Comparison of ENCODE assay signal across 8 mouse cellular contexts in the genomic region with DNA sequence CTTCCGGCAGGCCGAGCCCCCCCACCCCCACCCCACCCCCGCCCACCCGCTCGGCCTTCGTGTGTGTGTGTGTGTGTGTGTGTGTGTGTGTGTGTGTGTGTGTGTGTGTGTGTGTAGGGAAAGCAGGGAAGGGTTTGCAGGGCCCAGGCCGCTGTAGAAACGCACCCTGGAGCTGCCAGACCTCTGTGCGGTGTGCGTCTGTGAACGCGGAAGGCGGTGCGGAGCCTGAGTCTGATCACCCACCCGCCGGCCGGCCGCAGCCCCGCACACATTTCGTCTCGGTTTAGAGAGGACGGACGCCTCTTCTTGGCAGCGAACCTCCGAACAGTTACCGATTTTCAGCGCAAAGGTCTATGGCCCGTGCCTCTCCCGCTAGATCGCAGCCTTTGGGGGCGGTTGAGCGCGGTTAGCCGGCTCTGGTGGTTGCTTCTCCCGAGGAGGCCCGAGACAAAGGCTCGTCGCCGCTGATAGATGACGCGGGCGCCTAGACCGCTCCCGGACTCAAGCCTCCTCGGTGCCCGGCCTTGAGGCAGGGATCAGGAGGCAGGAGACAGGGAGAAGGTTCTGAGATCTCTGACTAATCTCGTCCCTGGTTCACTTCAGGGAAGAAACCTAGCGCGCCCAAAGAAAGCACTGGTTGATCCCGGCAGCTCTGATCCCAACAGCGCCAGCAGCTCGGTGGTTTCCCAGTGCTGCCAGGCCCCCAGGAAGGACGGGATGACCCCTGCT. TPM values are rescaled to one million over a fixed set of nuclear protein-coding genes. Genes with fewer than 3 reads are reported as not detected.
DNase-seq lines count a peak whose midpoint lies in the region; ATAC-seq and TF ChIP-seq lines count a peak whose summit lies in the region.
"Had no signal": no experiment of that assay in that cellular context is flagged by ENCODE, and none has a peak within 500 bp of the region (broad histone marks: within the 10 kb centered on the region; RNA-seq: fewer than 3 reads in every experiment).

No protein-coding gene starts in this region.

- H3K9me3 ChIP-seq in lung, embryonic 14.5 days (ENCODE audit: low read depth, low read length), result no peaks in the 10 kb centered on the region
- H3K9me3 ChIP-seq in embryonic facial prominence, embryonic 14.5 days (ENCODE audit: control insufficient read depth, low read length), result no peaks in the 10 kb centered on the region
- H3K9me3 ChIP-seq in hindbrain, embryonic 12.5 days (replicated peaks), result no peaks in the 10 kb centered on the region
- H3K9me3 ChIP-seq in neural tube, embryonic 13.5 days, result no peaks in the 10 kb centered on the region

- peak; percentile 48 for TF ChIP-seq CTCF in lung, embryonic 14.5 days (IDR thresholded peaks at IDR 0.05; ENCODE audit: low read depth)

- H3K4me3 ChIP-seq in lung, embryonic 14.5 days (ENCODE audit: low read depth, low read length), result 0 out of 2 replicates have a peak overlapping the region, but pooled peaks have one; percentile 9
- H3K4me3 ChIP-seq in embryonic facial prominence, embryonic 14.5 days (ENCODE audit: low read depth, low read length), result no peak overlapping the region
- 0 out of 2 replicates have a peak overlapping the region, but pooled peaks have one; percentile 3 for H3K4me3 ChIP-seq in hindbrain, embryonic 12.5 days
- H3K4me3 ChIP-seq in neural tube, embryonic 13.5 days, result peak overlapping the region; percentile 33

- DNase-seq in lung, embryonic 14.5 days, result no peak
- DNase-seq in lung, adult 18-20 months, result no peak
- no peak for DNase-seq in embryonic facial prominence, embryonic 14.5 days (ENCODE audit: low spot score)
- no peak for DNase-seq in spleen, postnatal 10 days (ENCODE audit: low spot score in 2 of 2)
- no peak for DNase-seq in cerebellum, postnatal 36 days

- H3K4me1 ChIP-seq in lung, embryonic 14.5 days (ENCODE audit: insufficient read depth), result no peaks in the 10 kb centered on the region
- H3K4me1 ChIP-seq in embryonic facial prominence, embryonic 14.5 days (ENCODE audit: control insufficient read depth, insufficient read depth, low read length), result no peaks in the 10 kb centered on the region
- H3K4me1 ChIP-seq in hindbrain, embryonic 12.5 days, result peaks cover 6% of the 10 kb centered on the region; the same call in 1 of the 2 replicates
- H3K4me1 ChIP-seq in neural tube, embryonic 13.5 days (replicated peaks), result peaks cover 16% of the 10 kb centered on the region

- peak overlapping the region; percentile 39; the same call in 1 of the 2 replicates for H3K4me2 ChIP-seq in lung, embryonic 14.5 days
- peak overlapping the region; percentile 26; the same call in 1 of the 2 replicates for H3K4me2 ChIP-seq in embryonic facial prominence, embryonic 14.5 days (ENCODE audit: low read depth, low read length)
- H3K4me2 ChIP-seq in hindbrain, embryonic 12.5 days (replicated peaks), result peak overlapping the region; percentile 19; the same call in 1 of the 2 replicates
- peak overlapping the region; percentile 49 for H3K4me2 ChIP-seq in neural tube, embryonic 13.5 days

- peaks cover 100% of the 10 kb centered on the region for H3K27me3 ChIP-seq in lung, embryonic 14.5 days (ENCODE audit: insufficient read depth, low read length)
- H3K27me3 ChIP-seq in embryonic facial prominence, embryonic 14.5 days (replicated peaks; ENCODE audit: control insufficient read depth, insufficient read depth, low read length), result peaks cover 100% of the 10 kb centered on the region
- peaks cover 100% of the 10 kb centered on the region for H3K27me3 ChIP-seq in hindbrain, embryonic 12.5 days
- peaks cover 98% of the 10 kb centered on the region for H3K27me3 ChIP-seq in neural tube, embryonic 13.5 days

- WGBS in lung, embryonic 14.5 days, result 0% methylated on average over 53 of the region's 53 CpGs
- under 1% methylated on average over 40 of the region's 53 CpGs for WGBS in embryonic facial prominence, embryonic 14.5 days
- WGBS in hindbrain, embryonic 12.5 days, result under 1% methylated on average over 53 of the region's 53 CpGs
- under 1% methylated on average over 49 of the region's 53 CpGs for WGBS in neural tube, embryonic 13.5 days

- H3K9ac ChIP-seq in lung, embryonic 14.5 days, result no peak overlapping the region; the same call in 1 of the 2 replicates
- H3K9ac ChIP-seq in embryonic facial prominence, embryonic 14.5 days (ENCODE audit: low read depth, low read length), result no peak overlapping the region
- H3K9ac ChIP-seq in hindbrain, embryonic 12.5 days, result no peak overlapping the region
- peak overlapping the region; percentile 67 for H3K9ac ChIP-seq in neural tube, embryonic 13.5 days

- no peak for ATAC-seq in lung, embryonic 14.5 days (ENCODE audit: insufficient read depth)
- no peak for ATAC-seq in embryonic facial prominence, embryonic 14.5 days (ENCODE audit: low read depth)
- ATAC-seq in hindbrain, embryonic 12.5 days (ENCODE audit: low FRiP score), result no peak
- peak; percentile 41; the same call in 1 of the 2 replicates for ATAC-seq in neural tube, embryonic 13.5 days (ENCODE audit: low read depth)

- H3K36me3 ChIP-seq in lung, embryonic 14.5 days (ENCODE audit: insufficient read depth), result no peaks in the 10 kb centered on the region
- no peaks in the 10 kb centered on the region for H3K36me3 ChIP-seq in embryonic facial prominence, embryonic 14.5 days (ENCODE audit: control insufficient read depth, insufficient read depth, low read length)
- no peaks in the 10 kb centered on the region for H3K36me3 ChIP-seq in hindbrain, embryonic 12.5 days
- no peaks in the 10 kb centered on the region for H3K36me3 ChIP-seq in neural tube, embryonic 13.5 days

- no peak overlapping the region for H3K27ac ChIP-seq in lung, embryonic 14.5 days (ENCODE audit: low read depth)
- no peak overlapping the region for H3K27ac ChIP-seq in embryonic facial prominence, embryonic 14.5 days (replicated peaks; ENCODE audit: low read depth, low read length)
- H3K27ac ChIP-seq in hindbrain, embryonic 12.5 days, result no peak overlapping the region
- H3K27ac ChIP-seq in neural tube, embryonic 13.5 days (replicated peaks), result peak overlapping the region; percentile 79

RNA-seq across cellular contexts. Expression of gene Hoxc12, which starts 6.3 kb away (rescaled TPM):
- polyA plus RNA-seq in lung, embryonic 14.5 days (2014; fragmentation: Nextera tagmentation; extraction: Ambion mirVana), result not detected in 2 replicates
- polyA plus RNA-seq in embryonic facial prominence, embryonic 14.5 days (2014; fragmentation: Nextera tagmentation; extraction: Ambion mirVana), result not detected in 2 replicates
- not detected in 2 replicates for polyA plus RNA-seq in hindbrain, embryonic 12.5 days (2016; fragmentation: Nextera tagmentation; extraction: Ambion mirVana)
- 7.8 and 12.0 TPM in 2 replicates for polyA plus RNA-seq in neural tube, embryonic 13.5 days (2015; fragmentation: Nextera tagmentation; extraction: Ambion mirVana)
- polyA plus RNA-seq: liver, adult 2 months had no signal

RNA-seq across cellular contexts. Expression of gene Hoxc11, which starts 11.3 kb away (rescaled TPM):
- polyA plus RNA-seq in lung, embryonic 14.5 days (2014; fragmentation: Nextera tagmentation; extraction: Ambion mirVana), result not detected in 2 replicates
- not detected in 2 replicates for polyA plus RNA-seq in embryonic facial prominence, embryonic 14.5 days (2014; fragmentation: Nextera tagmentation; extraction: Ambion mirVana)
- polyA plus RNA-seq in hindbrain, embryonic 12.5 days (2016; fragmentation: Nextera tagmentation; extraction: Ambion mirVana), result not detected in 2 replicates
- polyA plus RNA-seq in neural tube, embryonic 13.5 days (2015; fragmentation: Nextera tagmentation; extraction: Ambion mirVana), result 2.6 and 3.8 TPM in 2 replicates
- polyA plus RNA-seq: liver, adult 2 months had no signal

RNA-seq across cellular contexts. Expression of gene Hoxc13, which starts 22.0 kb away (rescaled TPM):
- polyA plus RNA-seq in lung, embryonic 14.5 days (2014; fragmentation: Nextera tagmentation; extraction: Ambion mirVana), result not detected in 2 replicates
- 0.89 and 1.1 TPM in 2 replicates for polyA plus RNA-seq in embryonic facial prominence, embryonic 14.5 days (2014; fragmentation: Nextera tagmentation; extraction: Ambion mirVana)
- polyA plus RNA-seq in hindbrain, embryonic 12.5 days (2016; fragmentation: Nextera tagmentation; extraction: Ambion mirVana), result 0.09 and 0.17 TPM in 2 replicates
- polyA plus RNA-seq in neural tube, embryonic 13.5 days (2015; fragmentation: Nextera tagmentation; extraction: Ambion mirVana), result 4.9 and 8.4 TPM in 2 replicates
- polyA plus RNA-seq: liver, adult 2 months had no signal

RNA-seq across cellular contexts. Expression of gene Hoxc10, which starts 23.7 kb away (rescaled TPM):
- polyA plus RNA-seq in lung, embryonic 14.5 days (2014; fragmentation: Nextera tagmentation; extraction: Ambion mirVana), result not detected in 2 replicates
- not detected in 2 replicates for polyA plus RNA-seq in embryonic facial prominence, embryonic 14.5 days (2014; fragmentation: Nextera tagmentation; extraction: Ambion mirVana)
- not detected in 2 replicates for polyA plus RNA-seq in hindbrain, embryonic 12.5 days (2016; fragmentation: Nextera tagmentation; extraction: Ambion mirVana)
- polyA plus RNA-seq in neural tube, embryonic 13.5 days (2015; fragmentation: Nextera tagmentation; extraction: Ambion mirVana), result 58.5 and 92.4 TPM in 2 replicates
- polyA plus RNA-seq: liver, adult 2 months had no signal

RNA-seq across cellular contexts. Expression of gene Hoxc5, which starts 24.3 kb away (rescaled TPM):
- 0.62 and 0.74 TPM in 2 replicates for polyA plus RNA-seq in lung, embryonic 14.5 days (2014; fragmentation: Nextera tagmentation; extraction: Ambion mirVana)
- polyA plus RNA-seq in embryonic facial prominence, embryonic 14.5 days (2014; fragmentation: Nextera tagmentation; extraction: Ambion mirVana), result 0.96 and 2.8 TPM in 2 replicates
- 20.2 and 37.0 TPM in 2 replicates for polyA plus RNA-seq in hindbrain, embryonic 12.5 days (2016; fragmentation: Nextera tagmentation; extraction: Ambion mirVana)
- 18.8 and 32.2 TPM in 2 replicates for polyA plus RNA-seq in neural tube, embryonic 13.5 days (2015; fragmentation: Nextera tagmentation; extraction: Ambion mirVana)
- polyA plus RNA-seq: liver, adult 2 months had no signal
